In the genomic region with DNA sequence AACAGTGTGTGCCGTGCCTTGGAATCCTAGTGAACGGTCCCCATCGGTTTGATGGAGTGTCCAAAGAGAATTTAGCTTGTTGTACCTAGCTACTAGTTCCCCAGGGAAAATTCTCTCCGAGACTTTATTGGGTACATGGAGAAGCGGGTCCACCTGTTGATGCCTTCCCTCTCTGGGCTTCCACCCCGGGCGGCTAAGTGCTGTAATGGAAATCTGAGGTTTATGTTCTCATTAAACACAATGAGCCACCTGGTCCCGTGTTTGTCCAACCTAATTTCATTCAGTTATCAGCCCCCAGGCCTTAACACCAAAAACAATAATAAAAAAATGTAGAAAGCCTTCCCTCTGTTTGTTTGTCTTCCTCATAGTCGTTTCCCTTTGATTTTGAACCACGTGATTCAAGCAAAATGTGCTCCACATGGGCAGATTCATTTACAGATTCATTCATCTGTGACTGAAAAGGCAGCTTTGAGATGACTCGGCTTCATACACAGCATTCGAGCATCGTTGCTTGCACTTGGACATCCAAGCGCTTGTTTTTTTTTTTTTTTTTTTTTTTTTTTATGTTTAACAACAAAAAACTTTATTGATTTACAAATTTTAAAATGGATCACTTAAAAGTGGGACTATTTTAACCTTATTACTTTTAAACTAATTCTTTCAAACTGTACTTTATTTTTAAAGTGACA, we compare ENCODE assay signal across 16 mouse cellular contexts.
"Had no signal": no experiment of that assay in that cellular context is flagged by ENCODE, and none has a peak within 500 bp of the region (broad histone marks: within the 10 kb centered on the region; RNA-seq: fewer than 3 reads in every experiment).

No protein-coding gene starts in this region.

- ATAC-seq: liver, postnatal 0 days had no signal

- H3K9ac ChIP-seq: liver, embryonic 13.5 days; liver, postnatal 0 days; lung, embryonic 15.5 days; midbrain, embryonic 12.5 days; neural tube, embryonic 12.5 days; stomach, embryonic 15.5 days had no signal

- H3K9me3 ChIP-seq: liver, embryonic 13.5 days; lung, embryonic 15.5 days; midbrain, embryonic 12.5 days; neural tube, embryonic 12.5 days; stomach, embryonic 15.5 days had no signal

- H3K36me3 ChIP-seq: liver, embryonic 13.5 days; lung, embryonic 15.5 days; midbrain, embryonic 12.5 days; neural tube, embryonic 12.5 days; stomach, embryonic 15.5 days had no signal

- H3K4me1 ChIP-seq: liver, embryonic 13.5 days; megakaryocyte, embryonic 14.5 days had no signal

- H3K27ac ChIP-seq: layer of hippocampus, adult 2 months; liver, embryonic 13.5 days; macrophage; midbrain, embryonic 12.5 days; neural tube, embryonic 12.5 days; stomach, embryonic 15.5 days had no signal

- H3K27me3 ChIP-seq: liver, embryonic 13.5 days; lung, embryonic 15.5 days; midbrain, embryonic 12.5 days; neural tube, embryonic 12.5 days; stomach, embryonic 15.5 days had no signal

- H3K4me3 ChIP-seq: layer of hippocampus, adult 2 months; liver, embryonic 13.5 days; lung, embryonic 15.5 days; megakaryocyte, embryonic 14.5 days; midbrain, embryonic 12.5 days; neural tube, embryonic 12.5 days; stomach, embryonic 15.5 days had no signal

- DNase-seq: kidney, postnatal 10 days; kidney, postnatal 4 days; left cerebral cortex, postnatal 4 days; liver; liver, embryonic 13.5 days; liver, postnatal 0 days; lung, postnatal 14 days; right cerebral cortex, postnatal 14 days; thymus, postnatal 4 days had no signal

- H3K4me2 ChIP-seq: liver, embryonic 13.5 days; lung, embryonic 15.5 days; midbrain, embryonic 12.5 days; neural tube, embryonic 12.5 days; stomach, embryonic 15.5 days had no signal
